Mouse (Mus musculus) WW6 (cell line): ENCODE measurements around the gene Mdm4.
A peak's percentile ranks its signal among the peaks of the same experiment; 100 is the strongest.
"Not testable (repeated sequence)": the region's sequence is repeated elsewhere in the genome, so short reads cannot be mapped to it uniquely, and the experiment has no call there.

Source experiments
- DNase-seq: peaks from one replicate; pipeline ENCODE4 v3.0.0-alpha.2; 2013; ENCODE audit warnings: low read depth, low spot score

Mdm4 gene

DNA sequence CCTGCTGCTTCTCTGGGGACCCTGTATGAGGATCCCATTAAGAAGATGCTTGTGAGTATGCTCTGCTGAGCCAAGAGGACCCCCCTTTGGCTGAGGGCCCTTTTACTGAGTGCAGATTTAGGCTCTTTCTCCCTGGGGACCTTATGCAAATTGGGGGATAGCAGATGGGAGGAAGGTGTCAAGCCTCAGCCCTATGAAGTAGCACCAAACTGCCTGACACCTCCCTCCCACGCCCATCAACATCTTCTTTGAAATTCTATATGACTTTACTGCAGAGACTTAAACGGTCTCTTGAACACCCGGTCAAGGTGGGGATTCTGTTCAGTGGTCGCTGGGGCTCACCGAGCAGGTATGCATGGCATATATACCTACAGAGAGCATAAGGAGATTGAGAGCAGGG, 22.7 kb upstream of the Mdm4 start:
- no peak for DNase-seq

DNA sequence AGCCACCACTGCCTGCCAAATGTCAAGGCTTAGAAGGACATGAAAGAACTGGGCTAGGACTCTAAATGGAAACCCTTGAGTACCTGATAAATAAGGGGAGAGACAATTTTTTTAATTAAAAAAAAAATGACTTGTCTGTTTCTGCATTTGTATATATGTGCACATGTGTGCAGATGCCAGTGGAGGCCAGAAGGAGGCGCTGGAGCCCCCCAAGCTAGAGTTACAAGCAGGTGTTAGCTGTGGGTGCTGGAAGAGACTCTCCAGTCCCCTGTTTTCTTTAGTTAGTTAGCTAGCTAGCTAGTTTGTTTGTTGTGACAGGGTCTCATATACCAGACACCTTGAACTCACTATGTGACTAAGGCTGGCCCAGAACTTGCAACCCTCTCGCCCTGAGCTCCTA, 21.5 kb upstream of the Mdm4 start:
- DNase-seq, result no peak

DNA sequence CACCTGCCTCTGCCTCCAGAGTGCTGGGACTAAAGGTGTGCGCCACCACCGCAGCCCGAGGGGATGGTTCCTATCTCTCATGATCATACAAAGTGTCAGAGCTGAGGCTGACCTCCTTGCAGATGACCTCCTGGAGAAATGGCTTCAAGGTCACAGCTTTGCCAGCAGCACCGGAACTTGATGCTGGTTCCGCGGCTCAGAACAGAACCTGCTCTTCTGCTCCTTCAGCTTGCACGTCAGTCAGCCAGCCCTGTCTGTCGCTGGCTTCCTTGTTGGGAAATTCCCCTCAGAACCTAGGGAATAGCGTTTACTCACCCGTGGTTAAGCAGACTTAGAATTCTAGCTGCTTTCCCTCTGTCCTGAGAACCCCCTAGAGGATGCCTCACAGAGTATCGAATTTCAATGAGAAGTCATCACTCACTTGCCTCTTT, 19.7 kb upstream of the Mdm4 start:
- DNase-seq, result no peak

DNA sequence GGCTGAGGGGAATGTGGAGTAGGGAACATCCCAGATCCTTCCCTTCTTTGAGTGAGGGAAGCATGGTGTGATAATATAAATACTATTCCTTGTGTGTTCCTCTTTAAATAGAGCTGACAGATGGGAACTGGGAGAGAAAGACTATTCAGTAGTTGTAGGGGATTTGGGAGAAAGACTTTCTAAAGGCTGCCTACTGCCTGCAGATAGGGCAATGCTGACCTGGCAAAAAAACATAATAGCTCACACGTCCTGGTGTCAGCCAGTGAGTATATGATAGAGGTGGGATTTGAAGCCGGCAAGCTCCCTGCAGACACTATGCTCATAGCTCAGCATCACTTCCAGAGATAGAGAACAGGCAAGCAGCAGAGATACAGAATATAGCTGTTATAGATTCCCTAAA, 18.3 kb upstream of the Mdm4 start:
- DNase-seq, result no peak

DNA sequence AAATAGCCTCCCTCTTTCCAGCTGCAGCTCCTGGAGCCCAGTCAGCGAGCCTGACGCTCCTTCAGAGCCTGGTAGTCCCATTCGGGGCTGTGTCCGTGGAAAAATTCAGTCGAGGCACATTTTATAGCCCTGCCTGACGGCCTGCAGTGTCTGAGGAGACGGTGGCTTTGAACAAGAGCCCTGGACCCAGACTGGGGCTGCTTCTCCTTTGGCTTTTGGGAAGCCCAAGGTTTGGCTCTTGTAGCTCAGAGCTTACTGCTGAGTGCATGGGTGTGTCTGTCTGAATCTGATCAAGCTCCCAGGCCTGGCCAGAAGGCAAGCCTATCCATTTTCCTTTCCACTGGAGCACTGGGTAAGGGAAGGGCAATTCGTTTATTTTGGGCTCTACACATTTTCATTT, 17.2 kb upstream of the Mdm4 start:
- DNase-seq, result no peak

DNA sequence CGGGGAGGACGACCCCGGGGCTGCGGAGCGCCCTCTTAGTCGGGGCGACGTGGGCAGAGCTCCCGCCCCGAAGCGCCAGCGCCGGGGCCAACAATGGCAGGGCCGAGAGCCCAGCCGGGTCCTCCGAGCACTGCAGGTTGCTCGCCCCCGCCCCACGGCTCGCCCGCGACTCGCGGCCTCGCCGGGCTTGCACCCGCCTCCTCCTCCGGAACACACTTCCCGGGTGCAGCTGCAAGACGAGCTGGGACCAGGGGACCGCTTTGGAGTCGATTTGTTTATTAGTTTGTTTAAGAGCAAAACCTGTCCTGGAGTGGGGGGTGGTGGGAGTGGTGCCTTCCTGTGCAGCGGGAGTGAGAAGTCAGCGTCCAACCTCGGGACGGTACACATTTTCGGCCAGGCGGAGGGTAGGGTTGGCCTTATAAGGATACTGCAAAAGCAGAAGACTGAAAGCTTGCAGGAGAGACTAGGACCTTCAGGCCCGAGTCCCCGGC, 16.1 kb upstream of the Mdm4 start:
- DNase-seq, result no peak

DNA sequence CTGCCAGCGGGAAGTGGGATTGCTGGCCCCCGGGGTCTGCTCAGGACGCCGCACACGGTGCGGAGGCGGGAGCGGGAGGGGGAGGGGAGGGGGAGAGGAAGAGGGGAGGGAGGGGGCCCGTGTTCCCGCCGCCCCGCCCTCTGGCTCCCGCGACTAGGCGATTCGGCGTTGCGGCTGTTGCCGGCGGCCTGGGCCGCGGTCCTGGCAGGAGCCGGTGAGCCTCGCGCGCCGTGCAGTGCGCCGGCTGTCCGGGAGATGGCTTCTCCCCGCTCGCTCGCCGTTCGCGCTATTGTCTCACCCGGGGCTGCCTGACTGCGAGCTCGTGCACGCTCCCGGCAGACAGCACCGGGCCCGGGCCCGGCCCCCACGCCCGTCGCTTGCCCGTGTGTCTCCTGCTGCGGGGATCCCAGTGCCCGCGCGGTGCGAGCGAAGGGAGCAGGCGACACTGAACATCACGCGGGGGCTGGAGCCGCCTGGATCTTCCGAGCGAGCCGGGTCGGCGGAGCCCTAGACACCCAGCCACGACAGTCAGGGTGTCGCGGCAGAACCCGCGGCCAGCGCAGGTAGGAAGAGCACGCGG, 15.6 kb upstream of the Mdm4 start:
- no peak for DNase-seq

DNA sequence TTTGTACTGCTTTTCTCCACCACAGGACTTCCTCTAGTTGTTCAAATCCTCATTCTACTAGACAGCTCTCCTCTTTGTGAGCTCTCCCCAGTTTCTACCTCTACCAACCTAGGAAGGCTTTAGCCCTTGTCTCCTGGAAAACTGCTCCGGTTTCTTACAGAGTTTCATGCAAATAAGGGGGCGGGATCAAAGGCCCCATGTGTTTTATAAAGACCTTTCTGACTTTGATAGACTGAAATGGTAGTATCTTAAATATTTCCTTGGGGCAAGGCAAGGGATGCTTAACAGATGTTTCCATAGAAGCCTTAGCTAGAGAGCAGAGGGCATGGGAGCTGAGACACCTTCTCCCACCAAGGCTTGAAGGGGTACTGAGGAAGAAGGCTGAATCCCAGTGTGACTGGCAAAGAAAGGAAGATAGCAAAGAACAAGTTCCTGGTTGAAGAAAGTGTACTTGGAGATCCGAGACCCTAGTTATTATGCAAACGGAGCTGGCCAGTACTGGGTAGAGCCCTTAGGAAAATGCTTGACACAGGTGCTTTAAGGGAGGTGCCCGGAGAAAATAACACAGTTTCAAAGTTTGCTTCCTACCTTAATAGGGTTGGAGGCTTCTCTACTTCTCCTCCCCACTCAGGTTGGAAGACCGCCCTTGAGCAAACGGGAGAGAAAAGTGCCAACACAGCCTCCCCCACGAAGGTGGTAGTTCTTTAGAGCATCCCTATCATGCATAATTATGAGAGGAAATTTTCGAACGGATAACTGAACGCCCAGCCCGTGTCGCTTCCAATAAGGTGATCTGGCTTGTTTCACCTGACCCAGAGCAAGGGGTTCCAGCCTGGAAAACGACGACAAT, 14.9 kb upstream of the Mdm4 start, which contains the start of gene Pik3c2b:
Gene Pik3c2b, plus strand, starts transcription at position 657 of the 850 bp plus-strand sequence.
- DNase-seq, result no peak

DNA sequence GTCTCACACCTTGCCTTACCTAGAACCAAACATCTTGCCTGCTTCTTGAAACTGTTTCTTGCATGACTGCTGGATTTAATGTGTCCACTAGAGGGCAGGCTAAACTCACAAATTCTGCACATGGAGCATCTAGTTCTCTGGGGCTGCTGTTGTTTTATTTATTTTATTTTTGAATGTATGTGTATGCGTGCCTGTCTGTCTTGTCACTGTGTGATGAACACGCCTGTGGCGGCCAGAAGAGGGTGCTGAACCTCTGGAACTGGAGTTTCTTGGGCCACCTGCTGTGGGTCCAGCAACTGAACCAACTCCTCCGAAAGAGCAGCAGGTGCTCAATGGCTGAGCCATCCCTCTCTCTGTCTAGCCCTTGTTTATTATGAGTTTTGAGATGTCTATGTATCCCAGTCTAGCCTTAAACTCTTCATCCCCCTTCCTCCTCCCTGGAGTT, 9.2 kb upstream of the Mdm4 start:
- no peak for DNase-seq

DNA sequence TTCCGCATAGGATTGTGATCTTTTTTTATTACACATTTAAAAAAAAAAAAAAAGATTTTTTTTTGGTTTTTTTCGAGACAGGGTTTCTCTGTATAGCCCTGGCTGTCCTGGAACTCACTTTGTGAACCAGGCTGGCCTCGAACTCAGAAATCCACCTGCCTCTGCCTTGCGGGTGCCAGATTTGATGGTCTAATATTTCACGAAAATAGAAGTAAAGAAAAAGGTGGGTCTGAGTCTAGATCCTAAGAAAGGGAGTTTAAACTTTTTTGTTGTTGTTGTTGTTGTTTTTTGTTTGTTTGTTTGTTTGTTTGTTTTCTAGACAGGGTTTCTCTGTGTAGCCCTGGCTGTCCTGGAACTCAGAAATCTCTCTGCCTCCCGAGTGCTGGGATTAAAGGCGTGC, 4.3 kb upstream of the Mdm4 start:
- DNase-seq, result not testable (repeated sequence)

DNA sequence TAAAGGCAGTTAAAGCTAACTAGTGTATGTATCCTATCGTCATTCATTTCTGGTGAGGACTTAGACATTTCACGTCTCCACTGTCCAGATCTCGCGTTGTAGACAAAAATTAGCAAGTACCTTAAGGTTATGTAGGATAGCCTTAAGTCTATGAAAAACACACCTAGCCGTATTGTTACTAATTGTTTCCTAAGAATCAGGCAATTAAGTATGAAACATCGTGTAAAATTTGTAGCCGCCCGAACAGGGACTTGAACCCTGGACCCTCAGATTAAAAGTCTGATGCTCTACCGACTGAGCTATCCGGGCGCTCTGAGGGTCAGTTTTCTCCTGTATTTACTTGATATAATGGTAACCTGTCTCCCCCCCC, 3.7 kb upstream of the Mdm4 start:
- DNase-seq, result no peak

DNA sequence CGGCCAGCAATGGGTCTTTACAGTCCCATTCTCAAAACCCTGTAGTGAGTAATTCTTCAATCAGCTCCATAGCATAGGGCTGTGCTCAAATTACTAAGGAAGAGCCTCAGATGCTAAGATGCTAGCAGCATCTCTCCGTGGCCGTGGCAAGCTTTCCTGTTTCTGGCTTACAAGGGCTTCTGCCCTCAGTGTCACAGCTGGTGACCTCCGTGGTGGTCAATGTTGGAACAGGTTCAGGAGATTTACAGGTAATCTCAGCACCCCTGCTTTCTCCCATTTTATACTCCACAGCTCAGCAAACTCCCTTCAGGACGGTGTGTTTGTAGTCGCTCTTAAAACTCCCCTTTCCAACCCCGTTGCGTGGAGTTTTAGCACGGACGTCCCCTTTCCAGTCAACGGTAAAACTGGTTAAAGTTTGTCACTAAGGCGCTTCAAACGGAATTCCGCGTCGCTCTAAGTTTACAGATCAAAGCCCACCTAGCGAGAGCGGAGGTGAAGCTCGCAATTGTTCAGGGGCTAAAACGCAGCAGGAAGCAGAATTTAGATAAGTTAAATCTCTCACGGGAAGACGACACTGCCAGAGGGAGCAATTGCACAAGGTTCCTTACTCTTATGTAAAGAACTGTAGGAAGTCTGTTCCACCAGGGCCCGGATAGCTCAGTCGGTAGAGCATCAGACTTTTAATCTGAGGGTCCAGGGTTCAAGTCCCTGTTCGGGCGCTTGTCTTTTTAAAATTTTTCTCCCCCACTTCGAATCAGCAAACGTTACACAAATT, 3.1 kb upstream of the Mdm4 start:
- no peak for DNase-seq

DNA sequence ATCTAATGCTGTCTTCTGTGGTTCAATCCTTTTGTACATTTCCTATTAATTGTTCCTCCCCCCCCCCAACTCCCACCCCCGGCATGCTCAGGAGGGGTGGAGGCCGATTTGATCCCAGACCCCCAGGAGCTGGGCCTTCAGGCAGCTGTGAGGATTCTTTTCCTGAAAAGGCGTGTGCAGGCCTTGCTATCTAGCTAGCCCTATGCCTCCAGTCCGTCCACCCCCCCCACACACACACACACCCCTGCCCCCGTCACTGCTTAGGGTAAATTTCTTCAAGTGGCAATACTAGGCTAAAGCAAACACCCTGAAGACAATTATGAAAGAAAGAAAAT, 2.6 kb upstream of the Mdm4 start:
- DNase-seq, result no peak

DNA sequence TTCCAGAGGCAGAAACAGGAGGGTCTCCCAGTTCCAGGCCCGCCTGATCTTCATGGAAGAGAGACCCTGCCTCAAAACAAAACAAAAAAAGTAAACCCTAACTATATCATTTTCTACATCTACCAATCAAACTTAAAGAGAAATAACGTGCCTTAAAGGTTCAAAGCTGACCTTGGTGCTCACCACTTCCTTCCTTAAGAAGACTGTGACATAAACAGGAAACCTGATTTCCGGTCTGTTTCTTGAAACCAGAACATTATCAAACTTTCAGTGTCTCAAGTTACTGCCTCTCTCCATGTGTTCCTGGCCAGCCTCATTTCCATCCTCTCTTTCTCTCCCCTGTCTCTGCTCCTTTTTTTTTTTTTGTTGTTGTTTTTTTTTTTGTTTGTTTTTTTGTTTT, 617 bp downstream of the Mdm4 start:
- no peak for DNase-seq

DNA sequence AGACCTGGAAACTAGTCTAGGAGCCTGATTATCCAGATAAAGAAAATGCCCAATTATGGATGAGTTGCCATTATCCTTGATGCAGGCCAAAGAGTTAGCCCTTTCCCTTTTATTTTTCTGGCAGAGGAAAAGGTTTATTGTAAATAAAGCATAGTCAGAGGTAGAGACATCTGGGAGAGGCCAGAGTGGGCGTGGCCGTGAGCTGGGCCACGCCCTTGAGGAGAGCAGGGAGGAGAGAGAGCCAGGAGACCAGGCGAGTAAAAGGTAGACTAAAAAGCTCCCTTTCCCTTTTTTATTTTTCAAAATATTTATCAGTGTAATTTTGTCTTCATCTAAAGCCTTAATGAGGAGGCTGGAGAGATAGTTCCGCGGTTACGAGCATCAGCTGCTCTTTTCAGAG, 2.4 kb downstream of the Mdm4 start:
- no peak for DNase-seq

DNA sequence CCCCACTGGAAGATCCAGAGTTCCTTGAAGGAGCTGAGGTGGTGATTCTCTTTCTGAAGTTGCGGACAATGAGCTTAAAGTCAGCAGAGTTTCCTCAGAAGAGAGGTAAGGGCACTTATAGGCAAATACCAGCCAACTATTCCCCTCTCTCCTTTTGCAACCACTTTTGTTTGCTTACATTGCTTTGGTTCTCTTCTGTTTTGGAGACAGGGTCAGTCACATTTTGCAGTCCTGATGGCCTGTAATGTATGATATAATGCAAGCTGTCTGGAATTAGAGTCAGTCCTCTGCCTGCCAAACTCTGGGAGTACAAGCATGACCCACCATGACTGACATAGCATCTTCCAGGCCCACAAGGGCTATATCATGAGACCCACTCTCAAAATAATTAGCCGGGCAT, 3.2 kb downstream of the Mdm4 start:
- DNase-seq, result no peak

DNA sequence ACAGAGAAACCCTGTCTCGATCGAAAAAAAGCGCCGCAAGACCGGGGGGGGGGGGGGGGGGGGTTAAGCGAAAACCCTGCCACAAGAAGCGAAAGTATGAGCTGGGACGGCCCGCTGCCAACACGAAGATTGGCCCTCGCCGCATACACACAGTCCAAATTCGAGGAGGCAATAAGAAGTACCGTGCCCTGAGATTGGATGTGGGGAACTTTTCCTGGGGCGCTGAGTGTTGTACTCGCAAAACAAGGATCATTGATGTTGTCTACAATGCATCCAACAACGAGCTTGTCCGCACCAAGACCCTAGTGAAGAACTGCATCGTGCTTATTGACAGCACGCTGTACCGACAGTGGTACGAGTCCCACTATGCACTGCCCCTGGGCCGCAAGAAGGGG, 4.6 kb downstream of the Mdm4 start:
- DNase-seq, result not testable (repeated sequence)

DNA sequence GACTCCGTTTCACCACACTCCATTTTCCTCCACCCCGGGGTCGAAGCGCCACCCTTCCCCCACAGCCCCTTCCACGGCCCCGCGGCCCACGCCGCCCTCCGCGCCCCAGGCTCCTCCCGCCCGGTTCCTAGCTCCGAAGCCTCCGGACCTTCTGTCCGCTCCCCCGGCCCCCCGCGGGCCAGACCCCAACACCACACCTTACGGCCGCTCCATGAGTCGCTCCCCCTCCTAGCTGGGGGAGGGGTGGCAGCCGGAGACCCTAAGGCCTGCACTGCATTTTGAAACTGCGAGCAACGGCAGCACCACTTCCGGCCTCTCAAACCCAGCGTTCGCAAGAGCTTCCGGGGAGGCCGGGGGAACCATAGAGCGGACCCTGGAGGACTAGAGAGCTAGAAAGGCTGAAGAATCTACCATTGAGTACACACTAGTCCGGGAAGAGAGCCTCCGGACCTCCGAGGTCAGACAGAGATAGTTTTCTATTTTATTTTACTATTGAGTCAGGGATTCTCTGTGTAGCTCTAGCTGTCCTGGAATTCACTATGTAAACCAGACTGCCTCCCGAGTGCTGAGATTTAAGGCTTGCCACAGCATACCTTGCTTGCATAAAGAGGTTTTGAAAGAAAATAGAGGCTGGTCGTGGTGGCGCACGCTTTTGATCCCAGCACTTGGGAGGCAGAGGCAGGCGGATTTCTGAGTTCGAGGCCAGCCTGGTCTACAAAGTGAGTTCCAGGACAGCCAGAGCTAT, 5.1 kb downstream of the Mdm4 start:
- peak; percentile 90 for DNase-seq

DNA sequence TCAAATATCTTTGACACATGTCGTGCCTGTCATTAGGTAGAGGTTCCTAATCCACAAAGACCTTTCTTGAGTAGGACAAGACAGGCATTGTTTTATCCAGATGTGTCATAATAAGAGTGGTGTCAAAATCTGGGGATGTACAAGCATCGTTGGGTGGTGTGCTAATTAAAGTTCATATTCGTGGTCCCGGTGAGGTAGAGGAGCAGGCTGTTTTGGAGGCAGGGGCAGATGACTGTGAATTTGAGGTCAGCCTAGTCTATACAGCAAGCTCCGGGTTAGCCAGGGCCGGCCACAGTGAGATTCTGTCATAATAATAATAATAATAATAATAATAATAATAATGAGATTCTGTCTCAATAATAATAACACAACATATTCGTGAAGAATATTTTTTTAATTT, 5.9 kb downstream of the Mdm4 start:
- DNase-seq, result no peak

DNA sequence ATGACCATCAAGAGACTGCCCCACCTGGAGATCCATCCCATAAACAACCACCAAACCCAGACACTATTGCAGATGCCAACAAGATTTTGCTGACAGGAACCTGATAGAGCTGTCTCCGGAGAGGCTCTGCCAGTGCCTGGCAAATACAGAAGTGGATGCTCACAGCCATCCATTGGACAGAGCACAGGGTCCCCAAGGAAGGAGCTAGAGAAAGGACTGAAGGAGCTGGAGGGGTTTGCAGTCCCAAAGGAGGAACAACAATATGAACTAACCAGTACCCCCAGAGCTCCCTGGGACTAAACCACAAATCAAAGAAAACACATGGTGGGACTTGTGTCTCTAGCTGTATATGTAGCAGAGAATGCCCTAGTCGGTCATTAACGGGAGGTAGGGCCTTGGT, 6.6 kb downstream of the Mdm4 start:
- DNase-seq, result not testable (repeated sequence)

DNA sequence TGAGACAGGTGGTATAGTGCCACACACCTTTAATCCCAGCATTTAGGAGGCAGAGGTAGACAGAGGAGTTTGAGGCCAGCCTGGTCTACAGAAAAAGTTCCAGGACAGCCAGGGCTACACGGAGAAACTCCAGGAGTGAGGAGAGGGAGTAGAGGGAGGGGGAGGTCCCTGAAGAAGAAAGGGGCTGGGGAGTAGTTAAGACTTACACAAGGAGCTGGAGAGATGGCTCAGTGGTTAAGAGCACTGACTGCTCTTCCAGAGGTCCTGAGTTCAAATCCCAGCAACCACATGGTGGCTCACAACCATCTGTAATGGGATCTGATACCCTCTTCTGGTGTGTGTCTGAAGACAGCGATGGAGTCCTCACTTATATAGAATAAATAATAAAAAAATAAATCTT, 8.4 kb downstream of the Mdm4 start:
- DNase-seq, result not testable (repeated sequence)

DNA sequence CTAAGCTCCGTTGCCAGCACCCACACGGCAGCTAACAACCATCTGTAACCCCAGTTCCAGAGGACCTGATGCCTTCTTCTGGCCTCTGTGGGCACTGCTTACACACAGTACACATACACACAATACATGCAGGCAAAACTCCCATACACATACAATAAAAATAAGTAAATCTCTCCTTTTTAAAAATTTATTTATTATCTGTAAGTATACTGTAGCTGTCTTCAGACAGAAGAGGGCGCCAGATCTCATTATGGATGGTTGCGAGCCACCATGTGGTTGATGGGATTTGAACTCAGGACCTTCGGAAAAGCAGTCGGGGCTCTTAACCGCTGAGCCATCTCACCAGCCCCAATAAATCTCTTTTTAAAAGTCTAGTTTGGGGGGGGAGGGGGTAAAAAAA, 9.0 kb downstream of the Mdm4 start:
- DNase-seq, result no peak
